Mouse (Mus musculus) limb, embryonic 12.5 days (tissue): ENCODE results near the gene Dpf3. TPM values are rescaled to one million over a fixed set of nuclear protein-coding genes. Genes with fewer than 3 reads are reported as not detected.

Experiments used
- ATAC-seq: fragments of 200-750 bp; cut with Nextera tagmentation; 2 replicates; pipeline ENCODE4 v1.8.0; 2017; ENCODE audit warnings: low read depth, moderate TSS enrichment; ENCODE audit not compliant: insufficient number of reproducible peaks, insufficient read depth, low FRiP score, low TSS enrichment
- H3K27ac ChIP-seq: fragments of 300-500 bp; sonication (generic); 2 replicates; pipeline ENCODE4 v1.5.1; 2016; ENCODE audit warnings: mild to moderate bottlenecking, moderate library complexity
- H3K27me3 ChIP-seq: fragments of 300-500 bp; sonication (generic); 2 replicates; pipeline ENCODE4 v1.6.1; 2016; ENCODE audit warnings: mild to moderate bottlenecking, moderate library complexity
- H3K36me3 ChIP-seq: fragments of 300-500 bp; sonication (generic); 2 replicates; pipeline ENCODE4 v1.6.1; 2016; ENCODE audit warnings: mild to moderate bottlenecking, moderate library complexity
- H3K4me1 ChIP-seq: fragments of 300-500 bp; sonication (generic); replicated peaks from 2 replicates; pipeline ENCODE4 v1.6.1; 2016
- H3K4me2 ChIP-seq: fragments of 300-500 bp; sonication (generic); 2 replicates; pipeline ENCODE4 v1.6.1; 2016; ENCODE audit warnings: mild to moderate bottlenecking, moderate library complexity
- H3K4me3 ChIP-seq: fragments of 300-500 bp; sonication (generic); replicated peaks from 2 replicates; pipeline ENCODE4 v1.5.1; 2016; ENCODE audit warnings: mild to moderate bottlenecking
- H3K9ac ChIP-seq: fragments of 300-500 bp; sonication (generic); replicated peaks from 2 replicates; pipeline ENCODE4 v1.6.1; 2016; ENCODE audit warnings: mild to moderate bottlenecking, moderate library complexity
- H3K9me3 ChIP-seq: fragments of 300-500 bp; sonication (generic); 2 replicates; pipeline ENCODE4 v1.6.1; 2016; ENCODE audit warnings: mild to moderate bottlenecking, moderate library complexity
- WGBS: fragments of 180-500 bp; shearing (Covaris S2); methylation state at CpG from one replicate; pipeline ENCODE4 v1.1.7; 2016; 5-methylcytosine and 5-hydroxymethylcytosine counted together
- polyA plus RNA-seq: library from polyadenylated mRNA; unstranded; fragments of >200 nt; fragmentation: Nextera tagmentation; extraction: Ambion mirVana; gene quantifications from 2 replicates; pipeline ENCODE4 v1.2.1, GENCODE M21; 2016

The Dpf3 gene
- polyA plus RNA-seq, 1 experiment from 2014 or later = 4.4 TPM

- H3K4me1 ChIP-seq = peaks cover 8% of the 10 kb centered on the region
- no peak overlapping the region for H3K27ac ChIP-seq
- 94% methylated on average over 6 of the region's 6 CpGs for WGBS
- no peak overlapping the region for H3K9ac ChIP-seq
- no peaks in the 10 kb centered on the region for H3K9me3 ChIP-seq
- no peak overlapping the region for H3K4me2 ChIP-seq
- ATAC-seq = no peak
- H3K4me3 ChIP-seq = no peak overlapping the region
- H3K27me3 ChIP-seq = peaks cover 4% of the 10 kb centered on the region; the same call in 1 of the 2 replicates
- no peaks in the 10 kb centered on the region for H3K36me3 ChIP-seq
Measured at GRCm38 (mm10) chr12:83496736-83497135, 9.2 kb upstream of the Dpf3 start.

DNA sequence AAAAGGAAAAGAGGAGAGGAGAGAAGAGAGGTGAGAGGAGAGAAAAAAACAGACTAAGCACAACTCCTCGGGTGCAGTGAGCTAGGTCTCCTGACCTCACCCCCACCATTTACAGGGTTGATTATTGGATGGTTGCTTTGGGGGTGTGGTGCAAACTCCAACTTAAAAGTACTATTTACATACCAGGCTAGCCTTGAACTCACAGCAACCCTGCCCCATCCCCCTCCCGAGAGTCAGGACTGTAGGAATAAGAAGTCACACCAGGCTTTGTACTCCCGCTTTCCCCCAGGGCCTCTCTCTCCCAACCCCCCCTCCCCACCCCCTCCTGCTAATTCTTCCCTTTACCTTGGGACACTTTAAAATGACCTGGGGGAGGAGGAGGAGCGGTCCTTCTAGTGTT lies 8.8 kb upstream of the Dpf3 start:
- peaks cover 8% of the 10 kb centered on the region for H3K4me1 ChIP-seq
- no peak overlapping the region for H3K4me3 ChIP-seq
- H3K4me2 ChIP-seq = no peak overlapping the region
- no peak overlapping the region for H3K9ac ChIP-seq
- ATAC-seq = no peak
- no peak overlapping the region for H3K27ac ChIP-seq
- peaks cover 4% of the 10 kb centered on the region; the same call in 1 of the 2 replicates for H3K27me3 ChIP-seq
- H3K36me3 ChIP-seq = no peaks in the 10 kb centered on the region
- H3K9me3 ChIP-seq = peaks cover 4% of the 10 kb centered on the region
- WGBS = 65% methylated on average over 4 of the region's 4 CpGs

DNA sequence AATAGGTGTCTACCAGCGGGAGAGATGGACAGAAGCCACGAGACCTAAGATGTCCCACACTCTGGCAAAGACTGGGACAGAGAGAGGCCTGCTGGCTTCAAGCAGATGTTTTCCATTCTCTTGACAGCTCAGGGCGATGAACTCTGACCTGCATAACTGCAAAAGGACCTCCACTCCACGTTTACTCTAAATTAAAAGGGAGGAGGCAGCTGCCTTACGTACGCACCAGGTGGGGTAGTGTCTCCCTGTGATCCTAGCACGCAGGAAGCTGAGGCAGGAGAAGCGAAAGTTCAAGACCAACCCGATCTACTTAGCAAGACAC lies 8.4 kb upstream of the Dpf3 start:
- 36% methylated on average over 9 of the region's 9 CpGs for WGBS
- Histone ChIP-seq H3K27ac (no peak overlapping the region), H3K4me2 (no peak overlapping the region), H3K9me3 (peaks cover 7% of the 10 kb centered on the region), H3K4me3 (no peak overlapping the region), H3K27me3 (peaks cover 4% of the 10 kb centered on the region; the same call in 1 of the 2 replicates), H3K9ac (no peak overlapping the region), H3K36me3 (no peaks in the 10 kb centered on the region), H3K4me1 (peaks cover 8% of the 10 kb centered on the region)
- ATAC-seq = no peak

DNA sequence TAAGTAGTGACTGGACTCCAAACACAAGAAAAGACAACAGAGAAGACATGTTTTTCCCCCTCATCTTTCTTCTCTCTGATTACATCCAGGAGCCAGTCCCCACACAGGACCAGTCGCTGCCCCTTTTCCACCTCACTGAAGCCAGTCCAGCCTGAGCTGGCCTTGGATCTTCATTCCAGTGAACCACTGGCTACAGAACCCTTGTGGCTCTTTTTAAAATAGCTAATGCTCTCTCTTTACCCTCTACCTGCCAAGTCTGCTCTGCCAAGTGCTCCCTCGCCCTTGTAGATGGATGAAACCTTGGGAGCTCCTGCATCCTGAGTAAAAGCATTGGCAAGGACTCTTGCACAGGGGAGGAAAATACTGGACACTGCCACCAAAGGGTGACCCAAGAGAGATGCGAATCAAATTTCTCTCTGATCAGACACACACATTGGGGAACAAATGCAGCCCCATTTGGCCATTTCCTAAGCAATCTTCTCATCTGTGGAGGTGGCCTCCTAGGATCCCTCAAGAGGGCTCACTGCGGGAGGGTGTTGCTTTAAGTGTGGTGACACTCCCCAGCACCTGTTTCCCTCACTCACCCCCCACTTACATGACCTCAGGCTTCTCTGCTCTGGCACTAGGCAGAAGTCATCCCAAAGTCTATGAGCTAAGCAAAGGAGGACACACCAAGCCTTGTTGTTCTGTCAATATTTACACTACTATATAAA lies 7.9 kb upstream of the Dpf3 start:
- Histone ChIP-seq H3K9ac (no peak overlapping the region), H3K9me3 (peaks cover 7% of the 10 kb centered on the region), H3K4me1 (peaks cover 5% of the 10 kb centered on the region), H3K4me3 (no peak overlapping the region), H3K27me3 (peaks cover 4% of the 10 kb centered on the region; the same call in 1 of the 2 replicates), H3K4me2 (no peak overlapping the region), H3K36me3 (no peaks in the 10 kb centered on the region), H3K27ac (no peak overlapping the region)
- 64% methylated on average over 4 of the region's 4 CpGs for WGBS
- no peak for ATAC-seq

DNA sequence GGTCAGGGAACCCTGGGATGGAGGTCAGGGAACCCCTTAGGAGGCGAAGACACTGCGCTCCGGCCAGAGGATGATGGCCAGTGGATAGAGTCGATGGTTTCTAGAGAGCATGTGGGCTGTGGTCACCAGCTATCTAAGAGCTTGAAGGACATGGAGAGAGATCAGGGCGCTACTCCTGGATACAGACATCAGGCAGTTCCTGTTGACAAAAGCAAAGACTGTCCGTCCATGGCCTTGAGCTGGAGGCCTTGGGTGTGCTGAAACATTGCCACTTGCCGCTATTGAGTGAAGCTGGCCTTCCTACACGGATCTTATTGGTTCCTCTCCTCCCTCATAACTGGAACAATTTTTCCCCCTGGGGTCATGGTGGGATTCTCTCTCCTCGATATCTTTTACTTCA lies 6.7 kb upstream of the Dpf3 start:
- no peak overlapping the region for H3K27ac ChIP-seq
- no peak overlapping the region for H3K9ac ChIP-seq
- no peak for ATAC-seq
- no peaks in the 10 kb centered on the region for H3K36me3 ChIP-seq
- H3K9me3 ChIP-seq = peaks cover 7% of the 10 kb centered on the region
- no peak overlapping the region for H3K4me3 ChIP-seq
- H3K4me1 ChIP-seq = peaks cover 1% of the 10 kb centered on the region
- H3K4me2 ChIP-seq = no peak overlapping the region
- 85% methylated on average over 9 of the region's 9 CpGs for WGBS
- H3K27me3 ChIP-seq = peaks cover 10% of the 10 kb centered on the region

DNA sequence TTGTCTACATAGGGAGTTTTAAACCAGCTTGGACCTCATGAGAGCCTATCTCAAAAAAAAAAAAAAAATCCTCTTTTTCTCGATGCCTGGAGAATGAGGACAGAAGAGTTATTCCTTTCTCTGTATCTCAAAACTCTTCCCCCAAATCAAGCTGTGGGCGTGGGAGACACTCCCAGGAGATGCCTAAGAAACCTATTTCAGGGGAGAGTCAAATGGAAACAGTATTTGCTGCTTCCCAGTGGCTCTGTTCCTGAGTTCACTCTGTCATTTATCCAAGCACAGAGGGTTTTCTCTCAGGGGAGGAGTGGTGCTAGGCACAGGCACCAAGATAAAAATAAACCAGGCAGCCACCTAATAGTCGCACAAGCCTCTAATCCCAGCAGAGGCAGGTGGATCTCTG lies 5.3 kb upstream of the Dpf3 start:
- Histone ChIP-seq H3K36me3 (no peaks in the 10 kb centered on the region), H3K27me3 (peaks cover 22% of the 10 kb centered on the region), H3K27ac (no peak overlapping the region), H3K4me3 (no peak overlapping the region), H3K9ac (no peak overlapping the region), H3K4me1 (peaks cover 14% of the 10 kb centered on the region), H3K4me2 (no peak overlapping the region), H3K9me3 (peaks cover 7% of the 10 kb centered on the region)
- no peak for ATAC-seq
- WGBS = 80% methylated on average over 3 of the region's 3 CpGs

GRCm38 (mm10) chr12:83491609-83492008 lies 4.1 kb upstream of the Dpf3 start:
- Histone ChIP-seq H3K4me2 (no peak overlapping the region), H3K27ac (no peak overlapping the region), H3K27me3 (peaks cover 22% of the 10 kb centered on the region), H3K4me1 (peaks cover 18% of the 10 kb centered on the region), H3K36me3 (no peaks in the 10 kb centered on the region), H3K9me3 (peaks cover 7% of the 10 kb centered on the region), H3K4me3 (no peak overlapping the region), H3K9ac (no peak overlapping the region)
- WGBS = 33% methylated on average over 1 of the region's 1 CpGs
- ATAC-seq = no peak

DNA sequence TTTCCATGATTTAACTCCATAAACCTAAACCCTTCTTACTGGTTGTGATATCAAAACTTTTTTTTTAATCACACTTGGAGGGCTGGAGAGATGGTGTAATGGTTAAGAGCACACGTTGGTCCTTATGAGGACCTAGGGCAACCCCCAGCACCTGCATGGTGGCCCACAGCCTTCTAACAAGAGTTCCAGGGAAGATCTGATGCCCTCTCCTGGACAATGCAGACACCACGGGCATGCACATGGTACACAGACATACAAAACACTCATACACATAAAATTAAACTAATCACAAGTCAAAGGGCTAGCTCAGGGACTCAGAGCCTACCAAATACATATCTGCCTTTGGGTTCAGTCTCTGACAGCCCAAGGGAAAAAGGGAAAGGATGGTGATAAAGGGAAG lies 2.2 kb upstream of the Dpf3 start:
- ATAC-seq = no peak
- Histone ChIP-seq H3K9ac (no peak overlapping the region), H3K27ac (no peak overlapping the region), H3K9me3 (peaks cover 7% of the 10 kb centered on the region), H3K4me1 (peaks cover 34% of the 10 kb centered on the region), H3K36me3 (no peaks in the 10 kb centered on the region), H3K4me3 (no peak overlapping the region), H3K27me3 (peaks cover 40% of the 10 kb centered on the region), H3K4me2 (no peak overlapping the region)
- 34% methylated on average over 2 of the region's 2 CpGs for WGBS

DNA sequence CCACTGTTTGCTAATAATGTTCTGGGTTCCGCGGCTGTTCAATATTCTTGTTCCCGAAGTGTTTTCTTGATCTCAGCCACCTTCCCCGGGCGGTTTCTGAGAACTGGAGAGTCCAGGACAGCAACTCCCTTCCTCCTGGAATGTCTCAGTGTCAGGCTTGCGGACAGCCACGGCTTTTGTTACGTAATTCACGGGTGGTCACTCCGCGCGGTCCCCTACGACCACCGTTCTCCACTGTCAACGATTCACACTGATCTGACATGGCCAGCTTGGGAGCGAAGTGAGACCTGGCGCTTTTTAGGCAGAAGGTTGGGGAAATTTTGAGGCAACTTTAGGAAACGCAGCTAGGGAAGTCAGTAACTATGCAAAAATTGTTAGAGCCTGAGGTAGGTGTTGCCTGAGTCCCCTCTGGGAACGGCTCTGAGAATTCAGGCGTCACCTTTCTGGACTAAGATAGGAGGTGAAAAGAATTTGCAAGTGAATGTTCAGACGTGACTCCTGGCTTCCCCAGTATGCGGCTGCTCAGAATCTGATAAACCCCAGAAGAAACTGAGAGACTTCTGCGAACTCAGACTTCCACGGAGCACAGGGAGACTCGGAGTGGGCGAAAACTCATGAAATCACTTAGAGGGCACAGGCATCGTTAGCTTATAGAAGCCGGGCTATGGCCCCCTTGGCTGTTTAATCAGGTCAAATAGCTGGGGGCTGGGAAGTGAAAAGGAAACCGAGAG lies 860 bp upstream of the Dpf3 start:
- peaks cover 38% of the 10 kb centered on the region for H3K4me1 ChIP-seq
- peaks cover 51% of the 10 kb centered on the region for H3K27me3 ChIP-seq
- H3K9ac ChIP-seq = 0 out of 2 replicates have a peak overlapping the region, but pooled peaks have one; percentile 19
- WGBS = under 1% methylated on average over 29 of the region's 29 CpGs
- no peak overlapping the region for H3K27ac ChIP-seq
- peak overlapping the region; percentile 66 for H3K4me3 ChIP-seq
- ATAC-seq = no peak
- no peaks in the 10 kb centered on the region for H3K36me3 ChIP-seq
- peaks cover 7% of the 10 kb centered on the region for H3K9me3 ChIP-seq
- H3K4me2 ChIP-seq = peak overlapping the region; percentile 100

GRCm38 (mm10) chr12:83486671-83487461 lies 650 bp downstream of the Dpf3 start:
- H3K27ac ChIP-seq = peak overlapping the region; percentile 73
- peaks cover 7% of the 10 kb centered on the region for H3K9me3 ChIP-seq
- peak overlapping the region; percentile 100 for H3K4me2 ChIP-seq
- WGBS = under 1% methylated on average over 73 of the region's 73 CpGs
- peak overlapping the region; percentile 66 for H3K4me3 ChIP-seq
- peaks cover 55% of the 10 kb centered on the region for H3K27me3 ChIP-seq
- H3K9ac ChIP-seq = peak overlapping the region; percentile 64
- no peak for ATAC-seq
- H3K36me3 ChIP-seq = no peaks in the 10 kb centered on the region
- H3K4me1 ChIP-seq = peaks cover 43% of the 10 kb centered on the region
